Mouse (Mus musculus) heart, embryonic 12.5 days (tissue): ENCODE data around the gene Sult6b2. TPM values are rescaled to one million over a fixed set of nuclear protein-coding genes. Genes with fewer than 3 reads are reported as not detected.

Experiments used
- ATAC-seq: fragments of 200-750 bp; cut with Nextera tagmentation; 2 replicates; pipeline ENCODE4 v1.8.0; 2017; ENCODE audit warnings: moderate TSS enrichment, moderate library complexity; ENCODE audit not compliant: insufficient number of reproducible peaks, low FRiP score
- H3K27ac ChIP-seq: fragments of 300-500 bp; sonication (generic); 2 replicates; pipeline ENCODE4 v1.5.1; 2016; ENCODE audit warnings: mild to moderate bottlenecking, moderate library complexity; ENCODE audit not compliant: poor library complexity, severe bottlenecking
- H3K27me3 ChIP-seq: fragments of 300-500 bp; sonication (generic); replicated peaks from 2 replicates; pipeline ENCODE4 v1.6.1; 2016; ENCODE audit warnings: mild to moderate bottlenecking, moderate library complexity
- H3K36me3 ChIP-seq: fragments of 300-500 bp; sonication (generic); 2 replicates; pipeline ENCODE4 v1.6.1; 2016; ENCODE audit warnings: mild to moderate bottlenecking, moderate library complexity
- H3K4me1 ChIP-seq: fragments of 300-500 bp; sonication (generic); replicated peaks from 2 replicates; pipeline ENCODE4 v1.6.1; 2016; ENCODE audit warnings: mild to moderate bottlenecking
- H3K4me2 ChIP-seq: fragments of 300-500 bp; sonication (generic); 2 replicates; pipeline ENCODE4 v1.6.1; 2016; ENCODE audit warnings: mild to moderate bottlenecking, moderate library complexity
- H3K4me3 ChIP-seq: fragments of 300-500 bp; sonication (generic); 2 replicates; pipeline ENCODE4 v1.5.1; 2016; ENCODE audit warnings: mild to moderate bottlenecking
- H3K9ac ChIP-seq: fragments of 300-500 bp; sonication (generic); 2 replicates; pipeline ENCODE4 v1.6.1; 2016; ENCODE audit warnings: mild to moderate bottlenecking, moderate library complexity
- H3K9me3 ChIP-seq: fragments of 300-500 bp; sonication (generic); replicated peaks from 2 replicates; pipeline ENCODE4 v1.6.1; 2016; ENCODE audit warnings: mild to moderate bottlenecking, moderate library complexity
- WGBS: fragments of 180-500 bp; shearing (Covaris S2); methylation state at CpG from one replicate; pipeline ENCODE4 v1.1.7; 2016; 5-methylcytosine and 5-hydroxymethylcytosine counted together
- polyA plus RNA-seq: library from polyadenylated mRNA; unstranded; fragments of >200 nt; fragmentation: Nextera tagmentation; extraction: Ambion mirVana; gene quantifications from 2 replicates; pipeline ENCODE4 v1.2.1, GENCODE M21; 2016

Sult6b2 gene
- polyA plus RNA-seq, 1 experiment from 2014 or later: 0.08 TPM

DNA sequence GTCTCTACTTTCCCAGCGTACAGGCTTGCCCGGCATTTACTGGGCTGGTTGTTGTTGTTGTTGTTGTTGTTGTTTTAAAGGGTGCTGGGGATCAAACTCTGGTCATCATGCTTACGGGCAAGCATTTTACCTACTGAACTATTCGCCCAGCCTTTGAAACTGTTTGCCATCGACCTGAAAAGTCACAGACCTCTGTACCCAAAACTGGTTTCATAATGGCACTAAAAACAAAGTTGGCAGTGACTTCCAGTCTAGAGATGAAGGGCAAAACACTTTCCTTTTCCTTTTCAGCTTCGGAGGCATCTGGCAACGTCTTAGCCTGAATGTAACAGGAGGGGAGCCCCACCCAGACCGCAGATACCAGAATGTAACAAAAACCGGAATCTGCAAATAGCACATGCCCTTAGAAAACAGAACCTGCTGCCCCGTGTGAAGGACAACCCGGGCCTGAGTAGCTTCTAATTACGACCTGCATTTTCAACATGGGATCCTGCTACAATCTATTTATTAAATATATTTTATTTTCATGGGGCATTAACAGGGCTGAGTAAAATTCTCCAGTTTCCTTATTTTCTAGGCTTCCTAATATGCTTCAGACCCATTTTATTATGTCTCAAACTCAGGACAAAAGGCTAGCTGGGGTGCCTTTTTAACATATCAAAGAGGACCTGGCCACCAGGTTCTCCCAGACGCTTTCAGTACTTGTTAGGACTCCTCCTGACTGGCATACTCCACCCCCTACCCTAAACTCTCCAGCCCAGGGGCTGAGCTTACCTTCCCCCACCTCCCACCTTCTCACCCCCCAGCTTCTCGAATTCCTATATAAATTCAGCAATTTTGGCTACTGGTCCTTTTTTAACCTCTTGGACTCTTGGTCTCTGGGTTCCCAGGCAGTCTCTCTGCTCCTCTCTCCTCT is 51.7 kb downstream of the Sult6b2 start:
- WGBS: 41% methylated on average over 14 of the region's 14 CpGs
- H3K36me3 ChIP-seq: no peaks in the 10 kb centered on the region
- no peak overlapping the region for H3K4me3 ChIP-seq
- no peak overlapping the region for H3K4me2 ChIP-seq
- H3K27ac ChIP-seq: no peak overlapping the region
- peaks cover 11% of the 10 kb centered on the region; the same call in 1 of the 2 replicates for H3K27me3 ChIP-seq
- 0 out of 2 replicates have a peak, but pooled peaks cover 3% of the 10 kb centered on the region for H3K9me3 ChIP-seq
- peaks cover 19% of the 10 kb centered on the region for H3K4me1 ChIP-seq
- no peak overlapping the region for H3K9ac ChIP-seq
- no peak for ATAC-seq

DNA sequence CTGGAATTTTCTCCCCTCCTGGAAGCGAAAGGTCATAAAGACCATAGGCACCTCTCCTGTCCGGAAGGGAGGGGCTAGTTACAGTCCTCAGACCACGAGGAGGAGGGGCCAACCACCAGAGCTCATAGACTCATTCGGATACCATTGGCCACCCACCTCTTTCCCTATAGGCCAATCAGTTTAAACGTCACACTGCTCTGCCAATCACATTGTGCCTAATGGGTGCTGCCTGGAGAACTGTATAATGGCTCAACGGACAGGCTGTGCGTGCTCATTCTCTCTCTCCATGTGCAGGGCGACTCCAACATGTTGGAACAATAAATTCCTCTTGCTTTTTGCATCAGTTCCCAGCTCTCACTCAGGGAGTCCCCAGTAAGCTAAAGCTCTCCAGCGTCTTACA is 52.9 kb downstream of the Sult6b2 start:
- Histone ChIP-seq H3K4me1 (peaks cover 23% of the 10 kb centered on the region), H3K36me3 (no peaks in the 10 kb centered on the region), H3K4me3 (no peak overlapping the region), H3K9ac (no peak overlapping the region), H3K4me2 (no peak overlapping the region), H3K9me3 (0 out of 2 replicates have a peak, but pooled peaks cover 3% of the 10 kb centered on the region), H3K27ac (no peak overlapping the region), H3K27me3 (peaks cover 11% of the 10 kb centered on the region; the same call in 1 of the 2 replicates)
- WGBS: 47% methylated on average over 9 of the region's 9 CpGs
- ATAC-seq: no peak

DNA sequence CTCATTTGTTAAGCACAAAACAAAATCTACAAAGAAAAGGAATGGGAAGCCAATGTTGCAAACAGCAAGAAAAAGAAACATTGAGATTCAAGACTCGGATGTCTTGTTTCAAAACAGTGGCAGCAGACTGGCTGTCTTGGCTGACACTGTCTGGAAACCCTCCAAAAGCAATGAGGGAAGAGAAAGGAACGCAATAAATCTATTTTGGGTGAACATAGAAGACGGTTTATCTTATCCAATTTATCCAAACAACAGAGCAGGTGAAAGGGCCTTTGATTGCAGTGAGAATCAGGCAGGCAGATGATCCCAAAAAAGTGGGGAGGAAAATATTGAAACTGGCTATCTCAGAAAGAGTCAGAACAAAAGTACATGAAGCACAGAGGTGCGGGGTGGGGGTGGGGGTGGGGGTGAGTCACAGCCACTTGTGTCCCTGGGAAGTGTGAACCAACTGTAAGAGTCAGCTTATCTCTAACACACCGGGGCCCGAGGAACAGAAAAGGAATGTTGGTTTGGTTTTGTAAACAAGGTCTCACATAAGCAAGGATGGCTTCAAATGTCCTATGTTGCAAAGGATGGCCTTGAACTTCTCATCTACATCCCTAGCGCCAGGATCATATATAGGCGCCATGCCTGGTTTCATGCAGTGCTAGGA is 56.1 kb downstream of the Sult6b2 start:
- Histone ChIP-seq H3K27ac (peak overlapping the region; percentile 38; the same call in 1 of the 2 replicates), H3K4me1 (peaks cover 23% of the 10 kb centered on the region), H3K27me3 (0 out of 2 replicates have a peak, but pooled peaks cover 4% of the 10 kb centered on the region), H3K36me3 (no peaks in the 10 kb centered on the region), H3K9ac (no peak overlapping the region), H3K9me3 (peaks cover 8% of the 10 kb centered on the region), H3K4me2 (peak overlapping the region; percentile 25), H3K4me3 (no peak overlapping the region)
- 26% methylated on average over 8 of the region's 8 CpGs for WGBS
- no peak for ATAC-seq

DNA sequence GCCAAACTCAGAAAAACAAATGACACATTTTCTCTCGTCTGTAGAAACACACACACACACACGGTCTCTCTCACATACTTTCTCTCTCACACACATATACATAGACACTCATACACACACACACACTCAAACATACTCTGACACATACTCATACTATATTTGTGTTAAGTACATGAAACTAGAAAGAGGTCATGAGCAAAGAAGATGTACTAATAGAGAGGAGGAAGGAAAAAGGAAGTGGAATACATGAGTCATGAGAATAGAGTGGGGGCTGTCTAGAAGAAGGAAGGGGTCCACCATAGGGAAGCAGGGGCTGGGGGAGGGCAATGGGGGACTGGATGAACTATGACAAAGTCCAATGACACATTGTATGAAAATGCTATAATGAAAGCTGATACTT is 57.1 kb downstream of the Sult6b2 start:
- H3K36me3 ChIP-seq: no peaks in the 10 kb centered on the region
- peaks cover 19% of the 10 kb centered on the region for H3K4me1 ChIP-seq
- no peak overlapping the region for H3K9ac ChIP-seq
- 66% methylated on average over 2 of the region's 2 CpGs for WGBS
- ATAC-seq: no peak
- H3K9me3 ChIP-seq: peaks cover 8% of the 10 kb centered on the region
- no peaks in the 10 kb centered on the region for H3K27me3 ChIP-seq
- H3K27ac ChIP-seq: no peak overlapping the region
- no peak overlapping the region for H3K4me2 ChIP-seq
- no peak overlapping the region for H3K4me3 ChIP-seq

DNA sequence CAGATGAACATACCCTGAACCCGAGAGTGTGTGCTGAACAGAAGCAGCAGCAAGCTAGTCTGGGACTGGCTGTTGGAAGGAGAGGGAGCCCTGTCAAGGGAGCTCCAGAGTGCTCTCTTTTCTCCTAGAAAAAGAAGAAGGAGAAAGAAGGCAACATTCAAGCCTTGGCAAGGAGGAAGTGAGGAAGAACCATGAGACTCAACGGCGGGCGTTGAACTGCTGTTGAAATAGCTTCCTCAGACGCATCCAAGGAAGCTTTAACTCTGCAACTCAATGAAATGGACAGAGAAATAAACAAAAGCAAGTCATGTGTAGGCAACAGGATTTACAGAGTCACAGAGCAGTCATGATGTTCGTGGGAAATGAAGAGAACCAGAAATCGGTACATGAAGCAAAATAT is 57.5 kb downstream of the Sult6b2 start:
- ATAC-seq: no peak
- WGBS: 72% methylated on average over 7 of the region's 7 CpGs
- H3K27ac ChIP-seq: no peak overlapping the region
- no peaks in the 10 kb centered on the region for H3K27me3 ChIP-seq
- peaks cover 16% of the 10 kb centered on the region for H3K4me1 ChIP-seq
- H3K9ac ChIP-seq: no peak overlapping the region
- peaks cover 8% of the 10 kb centered on the region for H3K9me3 ChIP-seq
- no peak overlapping the region for H3K4me2 ChIP-seq
- no peaks in the 10 kb centered on the region for H3K36me3 ChIP-seq
- no peak overlapping the region for H3K4me3 ChIP-seq

DNA sequence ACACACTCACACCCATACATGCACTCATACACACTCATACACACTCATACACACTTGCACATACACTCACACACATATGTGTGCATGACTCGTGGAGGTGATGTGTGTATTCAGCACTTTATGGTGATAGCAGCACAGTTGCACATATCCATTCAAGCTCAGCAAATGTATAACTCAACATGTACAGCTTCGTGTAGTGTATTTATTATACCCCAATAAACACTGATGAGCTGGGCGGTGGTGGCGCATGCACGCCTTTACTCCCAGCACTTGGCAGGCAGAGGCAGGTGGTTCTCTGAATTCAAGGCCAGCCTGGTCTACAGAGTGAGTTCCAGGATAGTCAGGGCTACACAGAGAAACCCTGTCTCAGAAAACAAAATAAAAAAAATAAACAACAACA is 58.8 kb downstream of the Sult6b2 start:
- peaks cover 16% of the 10 kb centered on the region for H3K4me1 ChIP-seq
- no peak overlapping the region for H3K27ac ChIP-seq
- no peak overlapping the region for H3K4me3 ChIP-seq
- H3K9me3 ChIP-seq: peaks cover 5% of the 10 kb centered on the region
- no peak for ATAC-seq
- no peaks in the 10 kb centered on the region for H3K27me3 ChIP-seq
- WGBS: 90% methylated on average over 5 of the region's 5 CpGs
- no peak overlapping the region for H3K4me2 ChIP-seq
- no peak overlapping the region for H3K9ac ChIP-seq
- H3K36me3 ChIP-seq: no peaks in the 10 kb centered on the region

DNA sequence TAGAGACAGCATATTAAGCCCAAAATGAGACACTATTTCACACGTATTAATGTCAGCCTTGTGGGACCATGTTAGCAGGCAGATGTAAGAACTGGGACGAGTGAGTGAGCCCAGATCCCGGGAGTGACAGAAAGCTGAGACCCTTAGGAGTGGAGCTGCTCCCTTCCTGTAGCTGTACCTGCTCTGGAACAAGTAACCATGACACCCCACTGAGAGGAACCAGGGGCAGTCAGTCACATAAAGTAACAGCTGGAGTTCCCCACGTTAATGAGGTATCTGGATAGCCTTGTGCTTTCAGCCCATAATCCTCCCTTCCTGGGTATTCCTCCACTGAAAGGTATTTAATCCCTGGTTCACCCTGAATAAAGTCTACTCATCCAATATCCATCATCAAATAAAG is 61.1 kb downstream of the Sult6b2 start:
- no peak overlapping the region for H3K4me3 ChIP-seq
- 55% methylated on average over 4 of the region's 4 CpGs for WGBS
- no peaks in the 10 kb centered on the region for H3K36me3 ChIP-seq
- peaks cover 9% of the 10 kb centered on the region for H3K4me1 ChIP-seq
- no peaks in the 10 kb centered on the region for H3K27me3 ChIP-seq
- H3K27ac ChIP-seq: no peak overlapping the region
- H3K9ac ChIP-seq: no peak overlapping the region
- H3K4me2 ChIP-seq: no peak overlapping the region
- no peak for ATAC-seq
- H3K9me3 ChIP-seq: peaks cover 5% of the 10 kb centered on the region

DNA sequence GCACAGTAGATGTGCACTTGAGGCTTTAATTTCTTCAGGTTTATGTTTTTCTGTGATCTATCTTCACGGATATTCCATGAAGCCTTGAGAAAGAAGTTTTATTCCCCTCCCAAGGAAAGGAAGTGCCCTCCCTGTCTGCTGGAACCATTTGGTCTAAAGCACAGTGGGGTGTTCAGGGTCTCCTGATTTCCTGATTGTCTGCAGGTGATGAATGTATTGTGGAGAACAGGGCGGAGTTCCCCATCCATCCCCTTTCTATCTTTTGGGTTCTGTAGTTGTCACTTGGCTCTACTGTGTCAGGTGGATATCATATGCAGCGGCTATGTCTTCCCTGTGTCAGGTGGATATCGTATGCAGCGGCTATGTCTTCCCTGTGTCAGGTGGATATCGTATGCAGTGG is 62.5 kb downstream of the Sult6b2 start:
- H3K4me1 ChIP-seq: 0 out of 2 replicates have a peak, but pooled peaks cover 2% of the 10 kb centered on the region
- ATAC-seq: no peak
- H3K9ac ChIP-seq: no peak overlapping the region
- no peak overlapping the region for H3K27ac ChIP-seq
- H3K4me3 ChIP-seq: no peak overlapping the region
- no peak overlapping the region for H3K4me2 ChIP-seq
- WGBS: 84% methylated on average over 6 of the region's 6 CpGs
- no peaks in the 10 kb centered on the region for H3K27me3 ChIP-seq
- no peaks in the 10 kb centered on the region for H3K36me3 ChIP-seq
- H3K9me3 ChIP-seq: peaks cover 5% of the 10 kb centered on the region

DNA sequence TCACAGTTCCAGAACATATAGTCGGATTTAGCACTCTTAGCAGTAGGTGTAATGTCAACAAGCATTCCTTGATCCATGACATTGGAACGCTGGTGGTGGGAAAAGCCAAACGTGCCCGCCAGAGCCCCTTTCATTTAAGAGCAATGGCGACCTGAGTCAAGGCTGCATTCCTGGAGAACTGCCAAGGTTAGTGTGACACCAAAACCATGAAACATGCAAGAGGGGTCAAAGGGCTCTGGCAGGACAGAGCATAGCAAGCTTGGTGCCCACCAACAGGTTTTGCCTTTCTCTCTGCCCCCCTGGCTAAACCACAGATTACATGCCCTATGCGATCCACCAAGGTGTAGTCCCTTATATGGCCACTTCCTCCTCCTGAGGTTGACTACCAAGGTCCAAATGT is 65.7 kb downstream of the Sult6b2 start:
- ATAC-seq: no peak
- Histone ChIP-seq H3K4me3 (no peak overlapping the region), H3K36me3 (no peaks in the 10 kb centered on the region), H3K4me1 (0 out of 2 replicates have a peak, but pooled peaks cover 2% of the 10 kb centered on the region), H3K9me3 (no peaks in the 10 kb centered on the region), H3K4me2 (no peak overlapping the region), H3K27ac (no peak overlapping the region), H3K27me3 (no peaks in the 10 kb centered on the region), H3K9ac (no peak overlapping the region)
- WGBS: 81% methylated on average over 6 of the region's 6 CpGs

DNA sequence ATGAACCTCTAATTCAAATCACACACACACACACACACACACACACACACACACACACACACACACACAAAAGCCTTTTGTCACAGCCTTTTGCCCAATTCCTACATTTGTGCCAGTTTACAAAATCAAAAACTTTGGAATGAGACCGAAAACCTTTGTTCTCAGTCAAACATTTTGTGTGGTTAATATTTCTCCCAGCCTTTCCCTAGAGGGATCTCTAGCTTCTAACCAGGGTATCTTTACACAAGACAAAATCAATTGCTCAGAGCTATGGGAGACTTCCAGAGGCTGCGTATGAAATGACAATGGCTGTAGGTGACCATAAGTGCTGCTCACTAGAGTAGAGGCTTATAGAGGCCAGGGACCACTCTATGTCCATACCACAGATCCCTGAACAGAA is 66.1 kb downstream of the Sult6b2 start:
- no peak overlapping the region for H3K27ac ChIP-seq
- no peaks in the 10 kb centered on the region for H3K27me3 ChIP-seq
- ATAC-seq: no peak
- H3K9ac ChIP-seq: no peak overlapping the region
- WGBS: 90% methylated on average over 2 of the region's 2 CpGs
- H3K36me3 ChIP-seq: no peaks in the 10 kb centered on the region
- H3K9me3 ChIP-seq: no peaks in the 10 kb centered on the region
- no peak overlapping the region for H3K4me2 ChIP-seq
- 0 out of 2 replicates have a peak, but pooled peaks cover 2% of the 10 kb centered on the region for H3K4me1 ChIP-seq
- no peak overlapping the region for H3K4me3 ChIP-seq

DNA sequence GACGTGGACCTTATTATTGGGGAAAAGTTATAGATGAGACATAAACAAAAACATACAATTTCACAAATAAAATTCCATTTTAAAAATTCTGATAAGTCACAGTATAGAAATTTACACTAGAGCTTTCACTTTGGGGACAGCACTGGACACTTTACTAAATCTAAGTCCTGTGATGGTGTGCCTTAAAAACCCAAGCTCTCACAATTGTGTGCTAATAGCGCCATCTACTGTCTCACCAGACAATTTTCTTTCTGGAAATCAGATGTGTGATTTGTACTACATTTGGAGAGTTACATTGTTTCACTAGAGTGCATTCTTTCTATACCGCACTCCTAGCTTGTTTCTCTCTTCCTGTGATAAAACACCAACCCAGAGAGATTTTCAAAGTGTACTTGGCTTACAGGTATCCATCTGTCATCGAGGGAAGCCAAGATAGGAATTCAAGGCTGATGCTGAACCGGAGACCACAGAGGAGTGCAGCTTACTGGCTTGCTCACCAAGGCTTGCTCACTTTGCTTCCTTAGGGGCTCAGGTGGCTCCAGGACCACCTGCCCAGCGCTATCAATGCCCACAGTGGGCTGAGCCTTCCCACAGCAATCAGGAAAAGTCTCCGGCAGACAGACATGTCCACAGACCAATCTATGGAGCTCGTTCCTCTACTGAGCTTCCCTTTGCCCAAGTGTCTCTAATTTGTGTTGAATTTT is 68.8 kb downstream of the Sult6b2 start:
- Histone ChIP-seq H3K4me3 (no peak overlapping the region), H3K27me3 (no peaks in the 10 kb centered on the region), H3K4me1 (no peaks in the 10 kb centered on the region), H3K9ac (no peak overlapping the region), H3K9me3 (no peaks in the 10 kb centered on the region), H3K4me2 (no peak overlapping the region), H3K36me3 (no peaks in the 10 kb centered on the region), H3K27ac (no peak overlapping the region)
- no peak for ATAC-seq
- WGBS: 45% methylated on average over 8 of the region's 8 CpGs
